Mouse (Mus musculus) limb, embryonic 15.5 days (tissue): ENCODE results near the gene 4430402I18Rik. TPM values are rescaled to one million over a fixed set of nuclear protein-coding genes. Genes with fewer than 3 reads are reported as not detected.
"Not testable (repeated sequence)": the region's sequence is repeated elsewhere in the genome, so short reads cannot be mapped to it uniquely, and the experiment has no call there.

Source experiments
- ATAC-seq: fragments of 200-750 bp; cut with Nextera tagmentation; 2 replicates; pipeline ENCODE4 v1.8.0; 2017; ENCODE audit warnings: low read depth, moderate TSS enrichment; ENCODE audit not compliant: insufficient number of reproducible peaks, low FRiP score, low TSS enrichment
- H3K27ac ChIP-seq: fragments of 300-500 bp; sonication (generic); 2 replicates; pipeline ENCODE4 v1.5.1; 2015; ENCODE audit warnings: moderate library complexity, mild to moderate bottlenecking, inconsistent platforms
- H3K27me3 ChIP-seq: fragments of 300-500 bp; sonication (generic); 2 replicates; pipeline ENCODE4 v1.6.1; 2015; ENCODE audit warnings: inconsistent platforms
- H3K36me3 ChIP-seq: fragments of 300-500 bp; sonication (generic); 2 replicates; pipeline ENCODE4 v1.6.1; 2015; ENCODE audit warnings: inconsistent platforms
- H3K4me1 ChIP-seq: fragments of 300-500 bp; sonication (generic); 2 replicates; pipeline ENCODE4 v1.6.1; 2015; ENCODE audit warnings: inconsistent platforms
- H3K4me2 ChIP-seq: fragments of 300-500 bp; sonication (generic); 2 replicates; pipeline ENCODE4 v1.6.1; 2015; ENCODE audit warnings: mild to moderate bottlenecking, inconsistent platforms
- H3K4me3 ChIP-seq: fragments of 300-500 bp; sonication (generic); 2 replicates; pipeline ENCODE4 v1.5.1; 2015; ENCODE audit warnings: mild to moderate bottlenecking, inconsistent platforms
- H3K9ac ChIP-seq: fragments of 300-500 bp; sonication (generic); 2 replicates; pipeline ENCODE4 v1.6.1; 2015; ENCODE audit warnings: inconsistent platforms
- H3K9me3 ChIP-seq: fragments of 300-500 bp; sonication (generic); 2 replicates; pipeline ENCODE4 v1.6.1; 2016; ENCODE audit warnings: inconsistent platforms
- WGBS: fragments of 180-500 bp; shearing (Covaris S2); methylation state at CpG from one replicate; pipeline ENCODE4 v1.1.7; 2015; 5-methylcytosine and 5-hydroxymethylcytosine counted together
- polyA plus RNA-seq: library from polyadenylated mRNA; unstranded; fragments of >200 nt; fragmentation: Nextera tagmentation; extraction: Ambion mirVana; gene quantifications from 2 replicates; pipeline ENCODE4 v1.2.1, GENCODE M21; 2015

Gene 4430402I18Rik
- 0.47 and 1.5 TPM in 2 replicates for polyA plus RNA-seq

GRCm38 (mm10) chr19:28967652-28968051 lies at the start of gene 4430402I18Rik:
Gene 4430402I18Rik, minus strand, starts transcription at chr19:28967800.
- ATAC-seq, result no peak
- WGBS, result 9% methylated on average over 11 of the region's 11 CpGs
- Histone ChIP-seq H3K4me1 (peaks cover 11% of the 10 kb centered on the region), H3K4me2 (no peak within 1 kb of the TSS), H3K27me3 (no peaks in the 10 kb centered on the region), H3K9me3 (no peaks in the 10 kb centered on the region), H3K27ac (no peak within 1 kb of the TSS), H3K4me3 (no peak within 1 kb of the TSS), H3K9ac (no peak within 1 kb of the TSS), H3K36me3 (no peaks in the 10 kb centered on the region)

- WGBS, result 44% methylated on average over 5 of the region's 5 CpGs
- H3K9ac ChIP-seq, result no peak overlapping the region
- H3K27ac ChIP-seq, result no peak overlapping the region
- no peaks in the 10 kb centered on the region for H3K27me3 ChIP-seq
- H3K36me3 ChIP-seq, result peaks cover 54% of the 10 kb centered on the region
- H3K4me1 ChIP-seq, result no peaks in the 10 kb centered on the region
- no peaks in the 10 kb centered on the region for H3K9me3 ChIP-seq
- no peak for ATAC-seq
- H3K4me3 ChIP-seq, result no peak overlapping the region
- H3K4me2 ChIP-seq, result no peak overlapping the region
Observed at GRCm38 (mm10) chr19:29016786-29017185, 49.2 kb upstream of the 4430402I18Rik start.

- H3K4me2 ChIP-seq, result no peak overlapping the region
- H3K27me3 ChIP-seq, result no peaks in the 10 kb centered on the region
- WGBS, result 33% methylated on average over 5 of the region's 5 CpGs
- no peak for ATAC-seq
- no peak overlapping the region for H3K27ac ChIP-seq
- no peak overlapping the region for H3K4me3 ChIP-seq
- peaks cover 54% of the 10 kb centered on the region for H3K36me3 ChIP-seq
- H3K9ac ChIP-seq, result no peak overlapping the region
- H3K9me3 ChIP-seq, result no peaks in the 10 kb centered on the region
- no peaks in the 10 kb centered on the region for H3K4me1 ChIP-seq
Observed at GRCm38 (mm10) chr19:29016204-29016765, 48.7 kb upstream of the 4430402I18Rik start.

- Histone ChIP-seq H3K9me3 (no peaks in the 10 kb centered on the region), H3K4me1 (no peaks in the 10 kb centered on the region), H3K27me3 (no peaks in the 10 kb centered on the region), H3K36me3 (peaks cover 52% of the 10 kb centered on the region), H3K4me2 (no peak overlapping the region), H3K4me3 (no peak overlapping the region), H3K27ac (no peak overlapping the region), H3K9ac (no peak overlapping the region)
- ATAC-seq, result no peak
- WGBS, result 57% methylated on average over 8 of the region's 8 CpGs
Observed at GRCm38 (mm10) chr19:29015410-29016203, 48.0 kb upstream of the 4430402I18Rik start.

GRCm38 (mm10) chr19:29014466-29015055 lies 47.0 kb upstream of the 4430402I18Rik start:
- Histone ChIP-seq H3K27ac (no peak overlapping the region), H3K4me2 (no peak overlapping the region), H3K9ac (no peak overlapping the region), H3K27me3 (no peaks in the 10 kb centered on the region), H3K9me3 (no peaks in the 10 kb centered on the region), H3K36me3 (peaks cover 45% of the 10 kb centered on the region), H3K4me1 (no peaks in the 10 kb centered on the region), H3K4me3 (no peak overlapping the region)
- no peak for ATAC-seq
- 58% methylated on average over 5 of the region's 5 CpGs for WGBS

DNA sequence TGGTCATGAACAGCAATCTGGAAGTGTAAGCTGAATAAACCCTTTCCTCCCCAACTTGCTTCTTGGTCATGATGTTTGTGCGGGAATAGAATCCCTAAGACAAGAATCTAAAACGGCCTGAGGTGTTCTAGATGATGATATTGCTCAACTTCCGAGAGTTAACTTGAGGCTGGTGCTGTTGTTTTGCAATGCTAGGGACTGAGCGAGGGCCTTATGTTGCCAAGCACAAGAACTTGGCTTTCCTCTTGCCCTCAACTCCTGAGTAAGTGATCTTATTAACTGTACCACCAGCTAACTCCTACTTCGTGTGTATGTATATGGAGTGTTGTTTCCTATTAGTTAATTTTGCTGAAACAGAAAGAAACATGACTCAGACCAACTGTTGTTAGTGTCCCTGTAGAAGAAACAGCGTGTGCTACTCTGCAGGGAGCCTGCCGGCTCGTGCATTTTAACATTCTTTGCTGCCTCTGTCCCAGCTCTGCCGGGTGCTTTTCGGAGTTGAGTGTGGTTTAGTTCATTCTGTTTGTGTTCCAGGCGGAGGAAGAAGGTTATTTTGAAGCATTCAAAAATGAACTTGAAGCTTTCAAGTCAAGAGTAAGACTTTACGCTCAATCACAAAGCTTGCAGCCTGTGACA lies 43.9 kb upstream of the 4430402I18Rik start:
- no peak for ATAC-seq
- WGBS, result 75% methylated on average over 12 of the region's 12 CpGs
- Histone ChIP-seq H3K36me3 (peaks cover 60% of the 10 kb centered on the region), H3K4me3 (no peak overlapping the region), H3K9me3 (no peaks in the 10 kb centered on the region), H3K4me1 (no peaks in the 10 kb centered on the region), H3K9ac (no peak overlapping the region), H3K27ac (no peak overlapping the region), H3K4me2 (no peak overlapping the region), H3K27me3 (no peaks in the 10 kb centered on the region)

DNA sequence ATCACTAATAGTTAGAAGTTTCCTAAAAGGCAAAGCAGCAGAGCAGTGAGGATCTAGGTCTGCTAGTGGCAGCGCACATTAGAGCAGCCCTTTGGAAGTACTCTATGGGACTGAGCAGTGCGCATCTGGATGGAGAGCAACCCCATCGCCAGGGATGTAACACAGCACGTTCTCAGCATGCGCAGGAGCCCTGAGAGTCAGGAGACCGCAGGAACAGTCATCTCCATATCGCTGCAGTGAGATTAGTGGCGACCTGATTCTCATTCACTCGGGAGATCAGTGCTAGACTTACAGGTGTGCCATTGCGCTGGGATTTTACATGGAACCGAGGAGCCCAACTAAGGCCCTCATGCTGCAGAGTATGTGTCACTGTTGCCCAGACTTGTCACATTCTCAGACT lies 41.4 kb upstream of the 4430402I18Rik start:
- Histone ChIP-seq H3K27ac (no peak overlapping the region), H3K4me1 (no peaks in the 10 kb centered on the region), H3K27me3 (no peaks in the 10 kb centered on the region), H3K4me3 (no peak overlapping the region), H3K4me2 (no peak overlapping the region), H3K36me3 (peaks cover 52% of the 10 kb centered on the region), H3K9me3 (no peaks in the 10 kb centered on the region), H3K9ac (no peak overlapping the region)
- 94% methylated on average over 11 of the region's 11 CpGs for WGBS
- no peak for ATAC-seq

DNA sequence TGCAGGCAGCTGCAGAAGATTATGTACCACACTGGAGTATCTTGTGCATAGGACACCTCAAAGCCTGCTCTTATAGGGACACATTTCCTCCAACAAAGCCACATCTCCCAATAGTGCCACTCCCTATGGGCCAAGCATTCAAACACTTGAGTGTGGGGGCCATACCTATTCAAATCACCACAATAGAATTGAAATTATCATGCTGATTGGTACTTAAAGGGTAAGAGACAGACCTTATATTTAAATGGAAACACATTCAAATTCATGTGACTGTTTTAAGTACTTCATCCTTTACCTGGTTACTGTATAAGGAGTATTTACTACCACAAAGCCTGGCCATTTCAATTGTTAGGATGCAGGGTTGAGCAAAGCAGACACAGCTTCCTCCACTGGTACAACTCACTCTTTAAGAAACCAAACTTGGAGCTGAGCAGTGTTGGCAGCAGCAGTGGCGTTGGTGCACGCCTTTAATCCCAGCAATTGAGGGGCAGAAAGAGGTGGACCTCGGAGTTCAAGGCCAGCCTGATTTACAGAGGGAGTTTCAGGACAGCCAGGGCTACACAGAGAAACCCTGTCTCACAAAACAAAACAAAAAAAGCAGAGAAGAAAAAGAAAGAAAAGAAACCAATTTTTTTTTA lies 40.6 kb upstream of the 4430402I18Rik start:
- H3K36me3 ChIP-seq, result peaks cover 51% of the 10 kb centered on the region
- H3K27me3 ChIP-seq, result no peaks in the 10 kb centered on the region
- H3K27ac ChIP-seq, result no peak overlapping the region
- H3K4me3 ChIP-seq, result no peak overlapping the region
- H3K4me2 ChIP-seq, result no peak overlapping the region
- no peaks in the 10 kb centered on the region for H3K4me1 ChIP-seq
- no peaks in the 10 kb centered on the region for H3K9me3 ChIP-seq
- ATAC-seq, result no peak
- 88% methylated on average over 3 of the region's 3 CpGs for WGBS
- H3K9ac ChIP-seq, result no peak overlapping the region

- 97% methylated on average over 16 of the region's 16 CpGs for WGBS
- not testable (repeated sequence) for H3K27ac ChIP-seq, H3K4me3 ChIP-seq, H3K27me3 ChIP-seq, H3K4me2 ChIP-seq, H3K9ac ChIP-seq, ATAC-seq, H3K4me1 ChIP-seq, H3K9me3 ChIP-seq
- H3K36me3 ChIP-seq, result peaks cover 35% of the 10 kb centered on the region
Observed at GRCm38 (mm10) chr19:29000321-29000720, 32.7 kb upstream of the 4430402I18Rik start.

DNA sequence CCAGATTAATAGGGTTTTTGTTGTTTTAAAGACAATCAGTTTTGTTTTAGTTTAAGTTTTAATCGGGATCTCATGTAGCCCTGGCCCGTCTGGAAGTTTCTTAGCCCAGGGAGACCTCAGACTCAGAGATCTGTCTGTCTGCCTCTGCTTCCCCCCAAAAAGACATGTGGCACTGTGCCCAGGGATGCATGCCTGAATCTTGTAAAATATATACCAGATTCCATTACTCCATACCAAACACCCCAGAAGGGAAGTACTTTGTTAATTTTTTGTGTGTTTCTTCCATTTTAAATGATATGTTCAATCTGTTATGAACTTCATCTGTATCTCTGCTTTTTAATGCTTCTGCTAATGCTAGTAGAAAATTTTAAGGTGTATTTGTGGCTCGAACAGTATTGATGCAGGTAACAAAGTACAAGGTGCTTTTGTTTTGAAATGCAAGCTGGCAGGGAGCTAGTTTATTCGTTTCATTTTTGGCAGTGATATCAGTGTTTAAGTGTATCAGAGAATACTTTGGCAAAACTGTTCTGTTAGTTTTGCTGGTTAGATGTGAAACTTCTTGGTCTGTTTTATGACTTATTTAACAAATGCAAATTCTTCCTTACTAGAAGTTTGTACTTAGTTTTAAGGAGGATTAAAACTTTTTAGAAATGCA lies 30.5 kb upstream of the 4430402I18Rik start:
- 69% methylated on average over 4 of the region's 4 CpGs for WGBS
- Histone ChIP-seq H3K36me3 (peaks cover 43% of the 10 kb centered on the region), H3K27me3 (no peaks in the 10 kb centered on the region), H3K4me2 (no peak overlapping the region), H3K27ac (no peak overlapping the region), H3K9me3 (no peaks in the 10 kb centered on the region), H3K4me3 (no peak overlapping the region), H3K4me1 (no peaks in the 10 kb centered on the region), H3K9ac (no peak overlapping the region)
- no peak for ATAC-seq

DNA sequence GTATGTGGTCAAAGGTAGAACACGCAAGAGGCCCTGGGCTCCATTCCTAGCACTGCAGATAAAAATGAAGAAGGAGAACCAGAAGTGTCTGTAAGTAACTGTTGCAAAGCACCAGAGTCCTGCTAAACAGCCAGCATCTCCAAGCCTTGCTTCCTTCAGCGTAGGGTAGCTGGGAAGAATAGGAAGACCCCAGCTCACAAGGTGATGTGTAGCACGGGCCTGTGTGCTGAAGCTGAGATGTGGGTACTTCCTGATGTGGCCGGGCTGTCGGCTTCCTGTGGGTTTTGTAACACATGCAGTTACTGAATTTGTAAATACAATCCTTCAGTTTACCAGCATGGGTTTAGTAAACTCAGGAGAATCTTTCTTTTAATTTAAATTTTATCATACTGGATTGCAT lies 27.8 kb upstream of the 4430402I18Rik start:
- H3K4me1 ChIP-seq, result peaks cover 11% of the 10 kb centered on the region
- no peaks in the 10 kb centered on the region for H3K27me3 ChIP-seq
- H3K9me3 ChIP-seq, result no peaks in the 10 kb centered on the region
- no peak for ATAC-seq
- H3K27ac ChIP-seq, result no peak overlapping the region
- H3K9ac ChIP-seq, result no peak overlapping the region
- 88% methylated on average over 5 of the region's 5 CpGs for WGBS
- no peak overlapping the region for H3K4me2 ChIP-seq
- H3K36me3 ChIP-seq, result peaks cover 24% of the 10 kb centered on the region
- H3K4me3 ChIP-seq, result no peak overlapping the region
